Mouse (Mus musculus) megakaryocyte, embryonic 14.5 days (primary cell): ENCODE measurements around the gene Ltbp2.

ENCODE experiments used
- FLI1 ChIP-seq: IDR thresholded peaks from 2 replicates; pipeline ENCODE4 v1.6.1; 2012; ENCODE audit warnings: low read length, inconsistent platforms, mixed read lengths
- GATA1 ChIP-seq: IDR thresholded peaks from 3 replicates; pipeline ENCODE4 v1.6.1; 2012; ENCODE audit warnings: mixed read lengths, low read length, inconsistent platforms, borderline replicate concordance

- TF ChIP-seq GATA1 = no peak
- no peak for TF ChIP-seq FLI1
These were observed 18.6 kb downstream of the Ltbp2 start for GRCm38 (mm10) chr12:84857706-84858105.
